Mouse (Mus musculus) liver, embryonic 14 days (tissue): ENCODE measurements around the gene Adprhl1. TPM values are rescaled to one million over a fixed set of nuclear protein-coding genes. Genes with fewer than 3 reads are reported as not detected.

Experiments
- polyA plus RNA-seq: library from polyadenylated mRNA; depleted of rRNA; stranded (reverse); fragments of >200 nt; gene quantifications from 2 replicates; pipeline ENCODE4 v1.2.3, GENCODE M21; 2012; rRNA removed

The Adprhl1 gene
- polyA plus RNA-seq = 0.09 TPM in 1 of 2 replicates, not detected in the other

DNA sequence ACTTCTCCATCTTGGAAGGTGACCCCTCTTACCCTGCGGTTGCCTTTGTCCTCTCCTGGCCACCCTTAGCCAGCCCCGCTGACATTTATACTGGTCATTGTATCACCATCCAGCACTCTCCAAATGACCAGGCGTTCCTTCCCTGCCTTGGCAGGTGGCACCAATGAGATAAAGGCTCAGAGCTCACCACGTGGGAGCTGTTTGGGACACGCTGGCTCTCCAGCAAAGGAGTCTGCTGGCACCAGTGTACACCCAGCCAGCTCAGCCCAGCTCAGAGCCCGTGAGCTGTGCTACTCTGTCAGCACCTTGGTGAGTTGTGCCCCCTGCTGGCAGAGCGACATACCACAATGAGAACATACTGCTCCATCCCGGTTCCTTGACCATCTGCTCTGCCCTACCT, at the start of gene Adprhl1:
Adprhl1 (minus strand) TSS at position 144 of the 400 bp plus-strand sequence.

GRCm38 (mm10) chr8:13287692-13288623, 34.0 kb upstream of the Adprhl1 start, which contains the start of the genes Dcun1d2 and Tmco3:
Gene Dcun1d2, minus strand, starts transcription at chr8:13288131.
Gene Tmco3, plus strand, starts transcription at chr8:13288190.

GRCm38 (mm10) chr8:13200301-13201012, 53.5 kb downstream of the Adprhl1 start, which contains the start of gene Grtp1:
Gene Grtp1, minus strand, starts transcription at chr8:13200620.

Other genes starting within 250 kb of the Adprhl1 start
- gene F7, start 228.1 kb downstream of the Adprhl1 start, polyA plus RNA-seq = 5.4 and 5.9 TPM in 2 replicates
- 43.7 and 46.7 TPM in 2 replicates for gene F10, start 216.9 kb downstream of the Adprhl1 start, polyA plus RNA-seq
- 23.2 and 24.6 TPM in 2 replicates for gene Proz, start 193.2 kb downstream of the Adprhl1 start, polyA plus RNA-seq
- 9.9 and 11.5 TPM in 2 replicates for gene Pcid2, start 148.7 kb downstream of the Adprhl1 start, polyA plus RNA-seq
- 48.4 and 58.0 TPM in 2 replicates for gene Cul4a, start 148.5 kb downstream of the Adprhl1 start, polyA plus RNA-seq
- gene Lamp1, start 95.0 kb downstream of the Adprhl1 start, polyA plus RNA-seq = 128 and 144 TPM in 2 replicates
- gene Grtp1, start 53.5 kb downstream of the Adprhl1 start, polyA plus RNA-seq = 5.6 and 6.7 TPM in 2 replicates
- gene Dcun1d2, start 34.0 kb upstream of the Adprhl1 start, polyA plus RNA-seq = 7.1 and 8.3 TPM in 2 replicates
- gene Tmco3, start 34.0 kb upstream of the Adprhl1 start, polyA plus RNA-seq = 3.6 and 3.7 TPM in 2 replicates
- gene Tfdp1, start 84.6 kb upstream of the Adprhl1 start, polyA plus RNA-seq = 98.6 and 119 TPM in 2 replicates
- gene Atp4b, start 142.7 kb upstream of the Adprhl1 start, polyA plus RNA-seq = not detected in 2 replicates
- gene Grk1, start 150.9 kb upstream of the Adprhl1 start, polyA plus RNA-seq = 0.01 and 0.02 TPM in 2 replicates
- not detected in 2 replicates for gene Tmem255b, start 181.0 kb upstream of the Adprhl1 start, polyA plus RNA-seq
- gene Gas6, start 240.3 kb upstream of the Adprhl1 start, polyA plus RNA-seq = 2.8 and 2.9 TPM in 2 replicates